Mouse (Mus musculus): Measurements from ENCODE around the gene Fbll1.

- TF ChIP-seq GATA1 (IDR thresholded peaks at IDR 0.05; ENCODE audit: low read length): no peak
- TF ChIP-seq TAL1 (IDR thresholded peaks at IDR 0.05; ENCODE audit: low read length): no peak
Measured at GRCm38 (mm10) chr11:35811458-35811857, 12.8 kb upstream of the Fbll1 start.

Data from erythroblast, embryonic 14.5 days (primary cell).